Mouse (Mus musculus): Measurements from ENCODE around the gene Aurkc. TPM values are rescaled to one million over a fixed set of nuclear protein-coding genes. Genes with fewer than 3 reads are reported as not detected.

The Aurkc gene
- not detected for polyA plus RNA-seq (2017; shearing (Covaris generic))

DNA sequence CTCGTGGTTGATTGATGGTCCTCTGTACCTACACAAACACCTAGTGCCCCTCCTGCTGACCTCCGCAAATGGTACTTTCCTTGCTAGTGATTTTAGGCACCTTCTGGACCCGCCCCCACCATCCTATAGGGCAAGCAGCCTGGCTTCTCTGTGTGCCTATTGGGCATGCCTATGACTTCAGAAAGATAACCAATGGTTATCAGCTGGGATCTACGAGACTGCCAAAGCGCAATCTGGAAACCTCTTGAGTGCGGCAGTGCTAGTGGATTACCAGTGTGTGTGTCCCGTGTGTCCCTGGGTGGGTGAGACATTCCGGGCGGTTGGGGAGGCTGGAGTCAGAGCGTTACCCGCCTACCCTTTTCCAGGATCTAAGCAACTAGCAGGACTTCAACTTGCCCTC lies at the start of gene Aurkc:
TSS of gene Aurkc (plus strand) at position 50 of the 400 bp plus-strand sequence.

Other genes starting within 250 kb of the Aurkc start
- gene Zfp954, start 126.2 kb downstream of the Aurkc start, polyA plus RNA-seq (2017; shearing (Covaris generic)): 26.5 TPM
- 9.0 TPM for gene Zfp773, start 141.5 kb downstream of the Aurkc start, polyA plus RNA-seq (2017; shearing (Covaris generic))
- gene Zfp418, start 176.0 kb downstream of the Aurkc start, polyA plus RNA-seq (2017; shearing (Covaris generic)): 3.4 TPM
- 4.3 TPM for gene Zfp772, start 214.7 kb downstream of the Aurkc start, polyA plus RNA-seq (2017; shearing (Covaris generic))